Mouse (Mus musculus) testis, postnatal 14 days (tissue): ENCODE results near the gene Coro1c.

Source experiments
- DNase-seq: peaks from one replicate; pipeline ENCODE4 v3.0.0; 2021; ENCODE audit warnings: low spot score

The Coro1c gene

GRCm38 (mm10) chr5:113855696-113856095 lies 52.9 kb downstream of the Coro1c start:
- DNase-seq = no peak

GRCm38 (mm10) chr5:113855117-113855516 lies 53.4 kb downstream of the Coro1c start:
- DNase-seq = no peak

GRCm38 (mm10) chr5:113854494-113854893 lies 54.1 kb downstream of the Coro1c start:
- DNase-seq = no peak

GRCm38 (mm10) chr5:113853541-113853940 lies 55.0 kb downstream of the Coro1c start:
- no peak for DNase-seq

- no peak for DNase-seq
These were observed 56.1 kb downstream of the Coro1c start for GRCm38 (mm10) chr5:113852463-113852862.

- no peak for DNase-seq
These were observed 57.8 kb downstream of the Coro1c start for GRCm38 (mm10) chr5:113850680-113851230.

- DNase-seq = no peak
These were observed 60.9 kb downstream of the Coro1c start for GRCm38 (mm10) chr5:113847636-113848035.

GRCm38 (mm10) chr5:113846656-113847055 lies 61.9 kb downstream of the Coro1c start:
- DNase-seq = no peak

GRCm38 (mm10) chr5:113845627-113846026 lies 62.9 kb downstream of the Coro1c start:
- no peak for DNase-seq

- DNase-seq = no peak
These were observed 63.8 kb downstream of the Coro1c start for GRCm38 (mm10) chr5:113844721-113845120.

- no peak for DNase-seq
These were observed 64.5 kb downstream of the Coro1c start for GRCm38 (mm10) chr5:113844106-113844505.

- no peak for DNase-seq
These were observed 65.7 kb downstream of the Coro1c start for GRCm38 (mm10) chr5:113842906-113843305.

GRCm38 (mm10) chr5:113842244-113842643 lies 66.3 kb downstream of the Coro1c start:
- DNase-seq = no peak

GRCm38 (mm10) chr5:113841243-113842225 lies 67.0 kb downstream of the Coro1c start:
- no peak for DNase-seq

GRCm38 (mm10) chr5:113840443-113840842 lies 68.1 kb downstream of the Coro1c start:
- DNase-seq = no peak

- DNase-seq = no peak
These were observed 71.6 kb downstream of the Coro1c start for GRCm38 (mm10) chr5:113836961-113837360.

GRCm38 (mm10) chr5:113833316-113833947 lies 75.1 kb downstream of the Coro1c start:
- DNase-seq = no peak

GRCm38 (mm10) chr5:113832490-113832901 lies 76.1 kb downstream of the Coro1c start, which contains the start of gene Selplg:
Gene Selplg (minus strand): TSS chr5:113832644.
- peak; percentile 72 for DNase-seq

GRCm38 (mm10) chr5:113831741-113832140 lies 76.8 kb downstream of the Coro1c start:
- no peak for DNase-seq

- DNase-seq = no peak
These were observed 77.8 kb downstream of the Coro1c start for GRCm38 (mm10) chr5:113830796-113831195.

GRCm38 (mm10) chr5:113830292-113830643 lies 78.3 kb downstream of the Coro1c start:
- no peak for DNase-seq

GRCm38 (mm10) chr5:113829566-113830291 lies 78.8 kb downstream of the Coro1c start:
- DNase-seq = no peak
